Mouse (Mus musculus) heart, embryonic 14.5 days (tissue): ENCODE measurements around the gene Nf1. TPM values are rescaled to one million over a fixed set of nuclear protein-coding genes. Genes with fewer than 3 reads are reported as not detected.

Source experiments
- ATAC-seq: fragments of 200-750 bp; cut with Nextera tagmentation; 2 replicates; pipeline ENCODE4 v1.8.0; 2017; ENCODE audit warnings: low read depth, moderate TSS enrichment; ENCODE audit not compliant: insufficient number of reproducible peaks, insufficient read depth, low FRiP score
- H3K27ac ChIP-seq, 2 experiments: fragments of 200-500 bp in 1 of 2; fragments of 300-500 bp in 1 of 2; sonication (generic) in 1 of 2; replicated peaks in 1 of 2; 2 replicates each; pipeline ENCODE4 v1.5.1; 2012 to 2014; ENCODE audit warnings: low read depth in 2 of 2, low read length in 2 of 2, control low read depth in 1 of 2, mild to moderate bottlenecking in 1 of 2, mixed read lengths in 1 of 2; ENCODE audit not compliant: control insufficient read depth in 1 of 2, insufficient read depth in 1 of 2
- H3K27me3 ChIP-seq: fragments of 300-500 bp; sonication (generic); 2 replicates; pipeline ENCODE4 v1.6.1; 2014; ENCODE audit warnings: mild to moderate bottlenecking, low read length, control low read depth; ENCODE audit not compliant: control insufficient read depth, insufficient read depth
- H3K36me3 ChIP-seq: fragments of 300-500 bp; sonication (generic); 2 replicates; pipeline ENCODE4 v1.6.1; 2014; ENCODE audit warnings: mild to moderate bottlenecking, control low read depth, low read length, mixed read lengths; ENCODE audit not compliant: control insufficient read depth, insufficient read depth
- H3K4me1 ChIP-seq, 2 experiments: fragments of 200-500 bp in 1 of 2; fragments of 300-500 bp in 1 of 2; sonication (generic) in 1 of 2; 2 replicates each; pipeline ENCODE4 v1.6.1; 2012 to 2014; ENCODE audit warnings: low read length in 2 of 2, control low read depth in 1 of 2, mixed read lengths in 1 of 2; ENCODE audit not compliant: control insufficient read depth in 2 of 2, insufficient read depth in 2 of 2
- H3K4me2 ChIP-seq: fragments of 300-500 bp; sonication (generic); 2 replicates; pipeline ENCODE4 v1.6.1; 2014; ENCODE audit warnings: mild to moderate bottlenecking, low read length
- H3K4me3 ChIP-seq, 2 experiments: fragments of 200-500 bp in 1 of 2; fragments of 300-500 bp in 1 of 2; sonication (generic) in 1 of 2; 2 replicates each; pipeline ENCODE4 v1.5.1; 2012 to 2014; ENCODE audit warnings: low read length in 2 of 2, mild to moderate bottlenecking in 2 of 2, control low read depth in 1 of 2, low read depth in 1 of 2, moderate library complexity in 1 of 2; ENCODE audit not compliant: control insufficient read depth in 1 of 2, insufficient read depth in 1 of 2
- H3K9ac ChIP-seq: fragments of 300-500 bp; sonication (generic); 2 replicates; pipeline ENCODE4 v1.6.1; 2014; ENCODE audit warnings: mild to moderate bottlenecking, low read length
- H3K9me3 ChIP-seq: fragments of 300-500 bp; sonication (generic); 2 replicates; pipeline ENCODE4 v1.6.1; 2016; ENCODE audit warnings: low read length, control low read depth; ENCODE audit not compliant: control insufficient read depth
- WGBS: fragments of 180-500 bp; shearing (Covaris S2); extraction: QIAGEN DNeasy Blood & Tissue Kit; methylation state at CpG from one replicate; pipeline ENCODE4 v1.1.7; 2014; 5-methylcytosine and 5-hydroxymethylcytosine counted together
- polyA plus RNA-seq: library from polyadenylated mRNA; unstranded; fragments of >200 nt; fragmentation: Nextera tagmentation; extraction: Ambion mirVana; gene quantifications from 2 replicates; pipeline ENCODE4 v1.2.1, GENCODE M21; 2014

The Nf1 gene
- polyA plus RNA-seq, 1 experiment from 2014 or later, result 7.7 TPM

- Histone ChIP-seq H3K4me2 (no peak overlapping the region), H3K4me1 (peaks cover 4 to 17% of the 10 kb centered on the region in 2 experiments), H3K27ac (no peak overlapping the region), H3K9me3 (no peaks in the 10 kb centered on the region), H3K4me3 (no peak overlapping the region), H3K27me3 (no peaks in the 10 kb centered on the region), H3K36me3 (peaks cover 45% of the 10 kb centered on the region), H3K9ac (no peak overlapping the region)
- no peak for ATAC-seq
- 97% methylated on average over 3 of the region's 3 CpGs for WGBS
Measured at GRCm38 (mm10) chr11:79460756-79461450, 121.4 kb downstream of the Nf1 start.

DNA sequence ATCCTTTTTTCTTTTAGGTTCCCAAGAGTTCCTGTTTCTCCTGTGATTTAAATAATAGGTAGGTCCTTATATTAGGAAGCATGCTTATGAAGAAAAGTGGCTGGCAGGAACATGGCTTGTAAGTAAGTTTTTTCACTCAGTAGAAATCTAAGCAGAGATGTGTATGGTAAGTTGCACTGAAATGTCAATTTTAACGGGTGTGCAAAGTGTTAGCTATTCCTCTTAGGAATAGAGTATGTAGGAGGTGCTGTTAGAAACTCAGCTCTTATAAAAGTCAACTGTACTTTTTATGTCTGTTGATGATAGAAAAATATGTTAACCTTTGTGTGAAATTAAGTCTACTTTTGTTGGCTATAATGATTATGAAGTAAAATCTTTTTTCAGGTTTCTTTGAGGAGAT, 128.6 kb downstream of the Nf1 start:
- H3K4me1 ChIP-seq, result no peaks in the 10 kb centered on the region
- H3K27ac ChIP-seq, result no peak overlapping the region
- no peaks in the 10 kb centered on the region for H3K27me3 ChIP-seq
- no peak overlapping the region for H3K4me3 ChIP-seq
- H3K9ac ChIP-seq, result no peak overlapping the region
- ATAC-seq, result no peak
- no peak overlapping the region for H3K4me2 ChIP-seq
- H3K36me3 ChIP-seq, result peaks cover 65% of the 10 kb centered on the region
- 80% methylated on average over 1 of the region's 1 CpGs for WGBS
- H3K9me3 ChIP-seq, result no peaks in the 10 kb centered on the region

- no peak overlapping the region for H3K9ac ChIP-seq
- H3K4me1 ChIP-seq, result no peaks in the 10 kb centered on the region
- 97% methylated on average over 6 of the region's 6 CpGs for WGBS
- H3K9me3 ChIP-seq, result no peaks in the 10 kb centered on the region
- no peak overlapping the region for H3K27ac ChIP-seq
- no peak overlapping the region for H3K4me2 ChIP-seq
- H3K4me3 ChIP-seq, result no peak overlapping the region
- H3K27me3 ChIP-seq, result no peaks in the 10 kb centered on the region
- no peak for ATAC-seq
- peaks cover 35% of the 10 kb centered on the region for H3K36me3 ChIP-seq
Measured at GRCm38 (mm10) chr11:79483392-79483791, 143.9 kb downstream of the Nf1 start.

DNA sequence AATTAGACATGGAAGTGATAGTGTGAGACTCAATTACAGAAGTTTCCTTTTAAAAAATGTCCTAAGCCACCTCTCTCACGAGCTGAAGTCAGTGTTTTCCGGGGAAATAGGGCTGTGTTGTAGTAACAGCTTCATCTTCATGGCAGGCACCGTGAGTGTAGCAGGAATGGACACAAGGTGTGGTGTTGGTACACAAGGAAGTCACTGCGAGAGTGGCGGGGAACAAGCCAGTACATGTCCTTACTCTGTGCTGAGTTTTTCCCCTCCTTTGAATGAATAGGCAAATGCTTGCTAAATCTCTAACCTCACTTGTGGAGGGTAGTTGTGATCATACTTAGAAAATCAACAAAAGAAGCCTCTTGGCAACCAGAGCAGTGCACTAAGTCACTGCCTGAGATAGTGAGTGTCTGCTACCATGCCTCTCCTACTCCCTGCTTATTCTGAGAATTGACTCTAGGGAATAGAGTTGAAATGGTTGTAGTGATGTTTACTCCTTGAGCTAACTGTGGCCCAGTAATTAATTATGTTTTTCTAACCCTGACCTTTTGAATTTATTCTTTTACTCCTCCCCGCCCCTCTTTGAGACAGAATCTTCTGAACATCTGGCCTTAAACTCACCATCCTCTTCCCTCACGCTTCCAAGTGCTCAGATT, 144.5 kb downstream of the Nf1 start:
- 88% methylated on average over 7 of the region's 7 CpGs for WGBS
- no peak overlapping the region for H3K9ac ChIP-seq
- H3K9me3 ChIP-seq, result no peaks in the 10 kb centered on the region
- no peak overlapping the region for H3K4me2 ChIP-seq
- no peak for ATAC-seq
- no peaks in the 10 kb centered on the region for H3K4me1 ChIP-seq
- no peaks in the 10 kb centered on the region for H3K27me3 ChIP-seq
- no peak overlapping the region for H3K4me3 ChIP-seq
- no peak overlapping the region for H3K27ac ChIP-seq
- H3K36me3 ChIP-seq, result peaks cover 31% of the 10 kb centered on the region

GRCm38 (mm10) chr11:79484721-79485120, 145.2 kb downstream of the Nf1 start:
- no peak overlapping the region for H3K4me2 ChIP-seq
- no peak overlapping the region for H3K9ac ChIP-seq

DNA sequence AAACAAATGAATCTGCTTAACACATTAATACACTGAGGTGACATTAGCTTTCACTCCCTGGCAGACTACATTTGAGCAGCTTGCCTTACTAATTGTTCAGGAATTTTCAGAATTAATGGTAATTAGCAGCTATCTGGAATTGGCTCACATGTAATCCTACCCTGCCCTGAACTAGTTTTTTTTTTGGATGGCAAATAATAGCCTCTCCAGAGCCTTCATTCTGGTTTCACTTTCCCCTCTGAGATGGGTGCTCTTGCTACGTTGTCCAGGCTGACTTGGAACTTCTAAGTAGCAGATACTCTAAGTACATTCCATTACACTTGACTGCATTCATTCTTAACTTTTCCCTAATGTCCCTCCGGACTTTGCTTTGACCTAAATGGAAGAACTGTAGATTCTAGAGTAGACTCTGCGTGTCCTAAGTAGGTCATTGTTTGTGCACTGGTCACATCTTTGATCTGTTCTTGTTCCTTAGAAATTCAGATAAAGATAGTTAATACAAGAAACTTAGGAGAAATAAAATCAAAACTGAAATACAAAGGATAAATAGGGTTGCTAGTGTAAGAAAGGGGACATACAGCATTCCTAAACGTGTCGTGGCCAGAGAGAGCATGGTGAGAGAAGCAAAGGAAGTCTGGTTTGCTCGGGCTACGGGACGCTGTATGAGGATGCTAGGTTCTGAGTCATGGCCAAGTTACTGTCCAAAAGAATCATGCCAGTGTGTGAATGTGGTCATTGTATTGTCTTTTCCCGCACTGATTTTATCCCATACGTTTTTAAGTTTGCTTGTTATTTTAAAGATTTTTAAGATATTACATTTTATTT, 155.7 kb downstream of the Nf1 start:
- 62% methylated on average over 10 of the region's 10 CpGs for WGBS
- Histone ChIP-seq H3K4me1 (peaks cover 0 to 6% of the 10 kb centered on the region in 2 experiments; a peak in 1 of 4 replicates), H3K4me3 (no peak overlapping the region), H3K27me3 (no peaks in the 10 kb centered on the region), H3K27ac (no peak overlapping the region), H3K9me3 (no peaks in the 10 kb centered on the region), H3K4me2 (no peak overlapping the region), H3K9ac (no peak overlapping the region), H3K36me3 (0 out of 2 replicates have a peak, but pooled peaks cover 4% of the 10 kb centered on the region)
- ATAC-seq, result no peak

More at GRCm38 (mm10) chr11:79484721-79485120, 145.2 kb downstream of the Nf1 start:
- H3K4me3 ChIP-seq, result no peak overlapping the region
- H3K36me3 ChIP-seq, result peaks cover 31% of the 10 kb centered on the region
- no peak overlapping the region for H3K27ac ChIP-seq
- no peaks in the 10 kb centered on the region for H3K27me3 ChIP-seq
- no peaks in the 10 kb centered on the region for H3K9me3 ChIP-seq
- H3K4me1 ChIP-seq, result no peaks in the 10 kb centered on the region
- ATAC-seq, result no peak

GRCm38 (mm10) chr11:79502917-79503316, 163.4 kb downstream of the Nf1 start:
- no peaks in the 10 kb centered on the region for H3K27me3 ChIP-seq
- H3K9me3 ChIP-seq, result no peaks in the 10 kb centered on the region
- ATAC-seq, result no peak
- H3K4me3 ChIP-seq, result no peak overlapping the region
- no peaks in the 10 kb centered on the region for H3K4me1 ChIP-seq
- WGBS, result 73% methylated on average over 2 of the region's 2 CpGs
- 0 out of 2 replicates have a peak, but pooled peaks cover 3% of the 10 kb centered on the region for H3K36me3 ChIP-seq
- no peak overlapping the region for H3K27ac ChIP-seq
- H3K4me2 ChIP-seq, result no peak overlapping the region
- H3K9ac ChIP-seq, result no peak overlapping the region
